Mouse (Mus musculus) heart, embryonic 12.5 days (tissue): ENCODE data around the gene Pklr. TPM values are rescaled to one million over a fixed set of nuclear protein-coding genes. Genes with fewer than 3 reads are reported as not detected.
A peak's percentile ranks its signal among the peaks of the same experiment; 100 is the strongest.

Source experiments
- ATAC-seq: fragments of 200-750 bp; cut with Nextera tagmentation; 2 replicates; pipeline ENCODE4 v1.8.0; 2017; ENCODE audit warnings: moderate TSS enrichment, moderate library complexity; ENCODE audit not compliant: insufficient number of reproducible peaks, low FRiP score
- H3K27ac ChIP-seq: fragments of 300-500 bp; sonication (generic); 2 replicates; pipeline ENCODE4 v1.5.1; 2016; ENCODE audit warnings: mild to moderate bottlenecking, moderate library complexity; ENCODE audit not compliant: poor library complexity, severe bottlenecking
- H3K27me3 ChIP-seq: fragments of 300-500 bp; sonication (generic); replicated peaks from 2 replicates; pipeline ENCODE4 v1.6.1; 2016; ENCODE audit warnings: mild to moderate bottlenecking, moderate library complexity
- H3K36me3 ChIP-seq: fragments of 300-500 bp; sonication (generic); 2 replicates; pipeline ENCODE4 v1.6.1; 2016; ENCODE audit warnings: mild to moderate bottlenecking, moderate library complexity
- H3K4me1 ChIP-seq: fragments of 300-500 bp; sonication (generic); replicated peaks from 2 replicates; pipeline ENCODE4 v1.6.1; 2016; ENCODE audit warnings: mild to moderate bottlenecking
- H3K4me2 ChIP-seq: fragments of 300-500 bp; sonication (generic); 2 replicates; pipeline ENCODE4 v1.6.1; 2016; ENCODE audit warnings: mild to moderate bottlenecking, moderate library complexity
- H3K4me3 ChIP-seq: fragments of 300-500 bp; sonication (generic); 2 replicates; pipeline ENCODE4 v1.5.1; 2016; ENCODE audit warnings: mild to moderate bottlenecking
- H3K9ac ChIP-seq: fragments of 300-500 bp; sonication (generic); 2 replicates; pipeline ENCODE4 v1.6.1; 2016; ENCODE audit warnings: mild to moderate bottlenecking, moderate library complexity
- H3K9me3 ChIP-seq: fragments of 300-500 bp; sonication (generic); replicated peaks from 2 replicates; pipeline ENCODE4 v1.6.1; 2016; ENCODE audit warnings: mild to moderate bottlenecking, moderate library complexity
- WGBS: fragments of 180-500 bp; shearing (Covaris S2); methylation state at CpG from one replicate; pipeline ENCODE4 v1.1.7; 2016; 5-methylcytosine and 5-hydroxymethylcytosine counted together
- polyA plus RNA-seq: library from polyadenylated mRNA; unstranded; fragments of >200 nt; fragmentation: Nextera tagmentation; extraction: Ambion mirVana; gene quantifications from 2 replicates; pipeline ENCODE4 v1.2.1, GENCODE M21; 2016

The Pklr gene
- polyA plus RNA-seq, 1 experiment from 2014 or later: 2.8 TPM

- 41% methylated on average over 7 of the region's 7 CpGs for WGBS
- Histone ChIP-seq H3K9me3 (no peaks in the 10 kb centered on the region), H3K27me3 (0 out of 2 replicates have a peak, but pooled peaks cover 11% of the 10 kb centered on the region), H3K9ac (no peak overlapping the region), H3K27ac (no peak overlapping the region), H3K4me3 (peak overlapping the region; percentile 69; the same call in 1 of the 2 replicates), H3K36me3 (peaks cover 36% of the 10 kb centered on the region), H3K4me1 (peaks cover 41% of the 10 kb centered on the region), H3K4me2 (peak overlapping the region; percentile 91)
- ATAC-seq: no peak
Observed at GRCm38 (mm10) chr3:89182531-89183057, 46.7 kb downstream of the Pklr start.

GRCm38 (mm10) chr3:89183058-89183958 is 47.4 kb downstream of the Pklr start, which contains the start of gene Fam189b:
Gene Fam189b, plus strand, starts transcription at chr3:89183143.
- WGBS: 6% methylated on average over 39 of the region's 39 CpGs
- no peaks in the 10 kb centered on the region for H3K9me3 ChIP-seq
- H3K27me3 ChIP-seq: 0 out of 2 replicates have a peak, but pooled peaks cover 11% of the 10 kb centered on the region
- H3K4me3 ChIP-seq: peak within 1 kb of the TSS; percentile 69
- H3K4me1 ChIP-seq: peaks cover 38% of the 10 kb centered on the region
- H3K4me2 ChIP-seq: peak within 1 kb of the TSS; percentile 91
- peak within 1 kb of the TSS; percentile 80 for H3K9ac ChIP-seq
- peaks cover 41% of the 10 kb centered on the region for H3K36me3 ChIP-seq
- peak; percentile 92 for ATAC-seq
- peak within 1 kb of the TSS; percentile 60 for H3K27ac ChIP-seq

- ATAC-seq: no peak
- Histone ChIP-seq H3K9ac (peak overlapping the region; percentile 80), H3K36me3 (peaks cover 47% of the 10 kb centered on the region), H3K27me3 (0 out of 2 replicates have a peak, but pooled peaks cover 11% of the 10 kb centered on the region), H3K27ac (no peak overlapping the region), H3K4me1 (peaks cover 32% of the 10 kb centered on the region), H3K4me3 (peak overlapping the region; percentile 69), H3K9me3 (no peaks in the 10 kb centered on the region), H3K4me2 (peak overlapping the region; percentile 91)
- WGBS: 75% methylated on average over 6 of the region's 6 CpGs
Observed at GRCm38 (mm10) chr3:89183959-89184315, 48.0 kb downstream of the Pklr start.

- Histone ChIP-seq H3K36me3 (peaks cover 15% of the 10 kb centered on the region; the same call in 1 of the 2 replicates), H3K4me3 (no peak overlapping the region), H3K9me3 (no peaks in the 10 kb centered on the region), H3K4me2 (0 out of 2 replicates have a peak overlapping the region, but pooled peaks have one; percentile 1), H3K27me3 (0 out of 2 replicates have a peak, but pooled peaks cover 11% of the 10 kb centered on the region), H3K27ac (no peak overlapping the region), H3K4me1 (peaks cover 29% of the 10 kb centered on the region), H3K9ac (no peak overlapping the region; the same call in 1 of the 2 replicates)
- 37% methylated on average over 23 of the region's 23 CpGs for WGBS
- no peak for ATAC-seq
Observed at GRCm38 (mm10) chr3:89187197-89187596, 51.3 kb downstream of the Pklr start.

GRCm38 (mm10) chr3:89187690-89188477 is 51.9 kb downstream of the Pklr start:
- Histone ChIP-seq H3K4me3 (no peak overlapping the region), H3K9me3 (no peaks in the 10 kb centered on the region), H3K27me3 (0 out of 2 replicates have a peak, but pooled peaks cover 11% of the 10 kb centered on the region), H3K27ac (no peak overlapping the region), H3K9ac (no peak overlapping the region), H3K4me1 (peaks cover 26% of the 10 kb centered on the region), H3K4me2 (no peak overlapping the region), H3K36me3 (peaks cover 12% of the 10 kb centered on the region; the same call in 1 of the 2 replicates)
- 74% methylated on average over 18 of the region's 18 CpGs for WGBS
- ATAC-seq: no peak

GRCm38 (mm10) chr3:89188478-89188875 is 52.5 kb downstream of the Pklr start:
- Histone ChIP-seq H3K9me3 (no peaks in the 10 kb centered on the region), H3K9ac (no peak overlapping the region), H3K4me1 (peaks cover 26% of the 10 kb centered on the region), H3K4me2 (no peak overlapping the region), H3K36me3 (peaks cover 12% of the 10 kb centered on the region; the same call in 1 of the 2 replicates), H3K27me3 (0 out of 2 replicates have a peak, but pooled peaks cover 11% of the 10 kb centered on the region), H3K27ac (no peak overlapping the region), H3K4me3 (no peak overlapping the region)
- ATAC-seq: no peak
- WGBS: 65% methylated on average over 12 of the region's 12 CpGs

- ATAC-seq: no peak
- peaks cover 12% of the 10 kb centered on the region; the same call in 1 of the 2 replicates for H3K36me3 ChIP-seq
- H3K9me3 ChIP-seq: no peaks in the 10 kb centered on the region
- WGBS: 72% methylated on average over 8 of the region's 8 CpGs
- 0 out of 2 replicates have a peak, but pooled peaks cover 10% of the 10 kb centered on the region for H3K27me3 ChIP-seq
- H3K9ac ChIP-seq: no peak overlapping the region
- no peak overlapping the region for H3K4me2 ChIP-seq
- no peak overlapping the region for H3K27ac ChIP-seq
- peaks cover 8% of the 10 kb centered on the region; the same call in 1 of the 2 replicates for H3K4me1 ChIP-seq
- H3K4me3 ChIP-seq: no peak overlapping the region
Observed at GRCm38 (mm10) chr3:89190436-89190835, 54.5 kb downstream of the Pklr start.

GRCm38 (mm10) chr3:89193351-89193750 is 57.4 kb downstream of the Pklr start:
- H3K9me3 ChIP-seq: no peaks in the 10 kb centered on the region
- H3K27ac ChIP-seq: no peak overlapping the region
- 63% methylated on average over 1 of the region's 1 CpGs for WGBS

GRCm38 (mm10) chr3:89193853-89194252 is 57.9 kb downstream of the Pklr start:
- Histone ChIP-seq H3K9ac (no peak overlapping the region), H3K9me3 (no peaks in the 10 kb centered on the region), H3K36me3 (peaks cover 1% of the 10 kb centered on the region; the same call in 1 of the 2 replicates), H3K4me1 (peaks cover 9% of the 10 kb centered on the region), H3K27ac (no peak overlapping the region), H3K27me3 (no peaks in the 10 kb centered on the region), H3K4me3 (no peak overlapping the region), H3K4me2 (no peak overlapping the region)
- WGBS: 88% methylated on average over 2 of the region's 2 CpGs
- ATAC-seq: no peak

More at GRCm38 (mm10) chr3:89193351-89193750, 57.4 kb downstream of the Pklr start:
- no peak for ATAC-seq
- H3K36me3 ChIP-seq: peaks cover 6% of the 10 kb centered on the region; the same call in 1 of the 2 replicates
- H3K9ac ChIP-seq: no peak overlapping the region
- peaks cover 9% of the 10 kb centered on the region for H3K4me1 ChIP-seq
- H3K4me2 ChIP-seq: no peak overlapping the region
- no peaks in the 10 kb centered on the region for H3K27me3 ChIP-seq
- no peak overlapping the region for H3K4me3 ChIP-seq
